Mouse (Mus musculus) urinary bladder, postnatal 14 days (tissue): ENCODE results near the gene Slco2a1.

Experiments
- DNase-seq: peaks from one replicate; pipeline ENCODE4 v3.0.0; 2021; ENCODE audit warnings: low spot score

The Slco2a1 gene

DNA sequence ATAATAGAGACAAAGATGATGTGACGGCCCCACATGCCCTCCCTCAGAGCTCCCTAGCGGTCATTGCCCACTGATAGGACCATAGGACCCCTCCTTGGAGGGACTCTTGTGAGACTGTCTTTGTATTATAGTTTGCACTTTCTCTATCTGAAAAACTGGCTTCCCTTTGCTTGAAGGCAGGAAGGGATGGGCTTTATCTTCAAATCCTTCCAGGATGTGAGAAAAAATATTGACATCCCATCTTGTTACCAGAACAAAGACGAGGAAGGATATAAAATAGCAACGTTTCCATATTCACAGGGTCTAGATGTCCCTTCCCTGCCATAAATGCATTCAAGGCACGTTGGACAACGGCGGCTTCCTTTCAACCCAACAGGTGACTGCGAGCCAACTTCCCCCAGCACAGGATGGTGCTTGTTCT, 48.5 kb downstream of the Slco2a1 start:
- no peak for DNase-seq

DNA sequence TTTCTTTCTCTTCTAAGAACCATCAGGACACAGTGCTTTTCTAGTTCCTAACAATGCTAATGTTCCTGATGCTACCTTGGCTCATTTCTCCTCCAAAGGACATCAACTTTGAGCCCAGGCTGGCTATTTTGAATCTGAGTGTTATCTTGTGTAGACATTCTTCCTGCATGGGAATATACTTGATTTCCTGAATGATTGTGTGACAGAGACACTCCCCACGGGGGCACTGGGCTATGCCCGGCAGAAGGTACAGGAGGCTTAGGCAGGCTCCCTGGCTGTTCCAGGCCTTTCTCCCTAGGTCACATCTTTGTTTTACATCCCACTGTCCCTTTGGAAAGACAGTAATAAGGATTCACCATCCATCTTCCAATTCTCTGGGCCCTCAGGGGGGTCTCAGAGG, 49.8 kb downstream of the Slco2a1 start:
- no peak for DNase-seq

DNA sequence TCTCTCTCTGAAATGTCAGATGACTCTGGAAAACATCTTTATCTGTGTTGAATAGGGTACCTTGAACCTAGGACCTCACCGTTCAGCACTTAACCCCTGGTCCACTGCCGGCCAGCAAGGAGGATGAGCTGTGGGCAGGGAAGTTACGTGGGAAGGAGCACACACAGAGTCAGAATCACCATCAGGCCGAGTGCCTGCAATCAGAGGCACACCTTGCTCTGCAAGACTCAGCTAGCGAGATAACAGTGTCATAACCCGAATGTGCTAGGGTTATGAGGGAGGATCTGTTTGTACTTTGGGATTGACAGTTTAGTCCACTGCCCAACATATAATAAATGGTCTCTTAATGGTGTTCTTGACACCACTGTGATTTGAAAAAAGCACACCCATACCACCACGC, 50.2 kb downstream of the Slco2a1 start:
- DNase-seq = no peak

DNA sequence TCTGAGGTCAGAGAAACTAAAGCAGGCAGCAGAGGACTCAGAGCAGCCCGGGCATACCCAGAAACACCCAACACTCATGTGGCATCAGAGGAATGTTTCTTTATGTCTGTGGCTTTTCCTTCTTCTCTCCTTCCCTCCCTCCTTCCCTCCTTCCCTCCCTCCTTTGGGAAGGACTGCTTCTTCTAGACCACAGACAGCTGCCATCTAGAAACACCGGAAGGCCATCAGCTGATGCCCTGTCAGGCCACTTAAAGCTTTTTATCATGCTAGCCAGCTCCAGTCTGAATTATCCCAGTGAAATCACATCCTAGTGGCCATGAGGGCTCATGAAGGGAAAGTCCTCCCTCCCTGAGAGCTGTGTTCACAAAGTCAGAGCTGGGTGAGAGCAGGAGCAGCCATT, 52.1 kb downstream of the Slco2a1 start:
- no peak for DNase-seq

DNA sequence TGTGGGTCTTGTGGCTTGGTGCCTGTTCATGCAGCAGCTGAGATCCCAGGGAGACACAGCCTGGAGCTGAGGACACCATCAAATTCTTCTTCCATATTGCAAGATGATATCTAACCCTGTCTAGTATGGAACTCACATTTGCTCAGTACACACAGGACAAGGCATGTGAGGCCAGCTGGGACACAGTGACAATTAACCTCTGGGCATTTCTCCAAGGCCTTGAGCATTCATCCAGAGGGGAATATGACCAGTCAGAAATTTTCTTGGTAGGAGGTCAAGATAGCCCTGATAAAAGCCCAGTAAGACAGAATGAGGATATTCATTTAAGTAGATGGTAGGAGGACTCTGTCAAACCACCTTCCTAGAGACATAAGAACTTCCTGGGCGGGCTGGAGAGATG, 56.9 kb downstream of the Slco2a1 start:
- no peak for DNase-seq

DNA sequence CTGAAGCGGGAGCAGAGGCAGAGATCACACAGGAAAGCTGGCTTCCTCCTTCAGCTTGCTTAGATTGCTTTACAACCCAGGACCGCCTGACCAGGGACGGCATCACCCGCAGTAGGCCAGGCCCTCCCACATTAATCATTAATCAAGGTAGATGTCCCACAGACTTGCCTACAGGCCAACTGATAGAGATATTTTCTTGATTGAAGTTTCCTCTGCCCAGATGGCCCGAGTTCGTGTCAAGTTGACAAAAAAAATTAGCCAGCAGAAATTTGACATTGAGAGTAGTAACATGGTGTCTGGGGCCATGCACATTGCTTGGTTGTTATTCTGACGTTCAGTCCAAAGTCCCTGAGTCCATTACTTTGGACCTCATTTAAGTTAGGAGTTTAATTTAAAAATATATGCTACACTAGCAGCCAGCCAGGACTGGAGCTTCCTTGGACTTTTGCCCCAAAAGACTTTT, 60.6 kb downstream of the Slco2a1 start:
- no peak for DNase-seq

DNA sequence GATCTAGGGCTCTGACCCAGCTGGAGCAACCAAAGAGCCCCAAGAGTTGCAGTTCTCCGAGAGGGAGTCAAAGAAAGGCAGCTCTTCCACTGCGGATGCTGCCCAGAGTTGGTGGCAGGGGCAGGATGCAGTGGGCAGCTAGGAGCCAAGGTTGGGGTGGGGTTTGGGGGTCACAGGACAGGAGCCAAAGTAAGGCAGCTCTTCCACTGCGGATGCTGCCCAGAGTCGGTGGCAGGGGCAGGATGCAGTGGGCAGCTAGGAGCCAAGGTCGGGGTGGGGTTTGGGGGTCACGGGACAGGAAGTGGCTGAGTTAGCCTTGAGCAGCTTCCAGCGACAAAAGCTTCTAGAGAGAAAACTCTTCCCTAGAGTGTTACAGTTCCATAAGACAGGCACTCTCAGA, 65.3 kb downstream of the Slco2a1 start:
- DNase-seq = no peak

DNA sequence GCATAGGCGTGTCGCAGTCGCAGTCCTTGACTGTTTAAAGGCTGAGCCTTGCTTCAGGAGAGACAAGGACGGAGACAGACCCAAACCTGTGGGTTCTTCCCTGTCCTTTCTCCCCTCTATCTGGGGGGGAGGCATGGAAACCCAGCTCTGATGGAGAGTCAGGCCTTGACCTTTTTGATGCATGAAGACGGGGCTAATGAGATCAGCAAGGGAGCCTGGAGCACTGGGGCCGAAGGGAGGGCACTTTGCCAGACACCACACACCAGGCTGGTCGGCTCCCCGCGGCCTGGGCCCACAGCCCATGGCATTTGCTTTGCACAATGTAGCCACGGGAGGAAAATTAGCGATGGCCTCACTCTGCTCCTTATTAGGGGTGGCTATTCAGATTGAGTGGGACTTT, 66.5 kb downstream of the Slco2a1 start:
- no peak for DNase-seq

DNA sequence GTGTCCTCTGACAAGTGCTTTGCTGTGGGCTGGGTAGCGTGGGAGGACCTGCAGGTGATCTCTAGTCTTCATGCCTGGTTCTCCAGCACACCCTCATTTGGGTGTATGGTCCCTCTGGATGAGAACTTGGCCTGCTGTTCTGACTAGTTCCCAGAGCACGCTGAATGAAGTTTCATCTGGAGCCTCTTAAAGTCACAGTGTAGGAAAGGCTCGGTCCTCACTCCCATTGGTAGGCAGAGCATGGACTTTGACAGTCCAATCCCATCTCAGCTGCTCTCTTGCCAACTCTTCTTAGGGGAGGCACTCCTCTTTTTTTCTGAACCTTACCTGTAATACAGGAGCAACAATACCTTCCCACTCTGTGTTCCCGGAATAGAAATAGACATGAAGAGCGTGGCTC, 67.7 kb downstream of the Slco2a1 start:
- no peak for DNase-seq

DNA sequence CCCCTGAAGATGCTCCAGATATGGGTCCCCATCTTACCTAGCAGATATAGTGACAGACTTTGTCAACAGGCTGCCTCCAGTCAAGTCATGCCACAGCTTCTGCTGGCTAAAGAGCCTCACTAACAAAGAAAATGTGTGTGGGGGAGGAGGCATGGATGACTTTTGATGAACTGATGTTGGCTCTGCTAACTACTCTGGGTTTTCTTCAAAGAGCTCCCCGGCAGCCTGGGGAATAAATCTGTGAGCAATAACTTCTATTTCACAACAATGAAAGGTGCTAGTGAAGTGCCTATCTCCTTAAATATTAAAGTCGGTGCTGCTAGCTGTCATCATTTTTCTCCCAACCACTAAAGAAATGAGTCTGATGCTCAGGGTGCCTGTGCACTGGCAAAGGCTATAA, 72.0 kb downstream of the Slco2a1 start:
- DNase-seq = no peak

DNA sequence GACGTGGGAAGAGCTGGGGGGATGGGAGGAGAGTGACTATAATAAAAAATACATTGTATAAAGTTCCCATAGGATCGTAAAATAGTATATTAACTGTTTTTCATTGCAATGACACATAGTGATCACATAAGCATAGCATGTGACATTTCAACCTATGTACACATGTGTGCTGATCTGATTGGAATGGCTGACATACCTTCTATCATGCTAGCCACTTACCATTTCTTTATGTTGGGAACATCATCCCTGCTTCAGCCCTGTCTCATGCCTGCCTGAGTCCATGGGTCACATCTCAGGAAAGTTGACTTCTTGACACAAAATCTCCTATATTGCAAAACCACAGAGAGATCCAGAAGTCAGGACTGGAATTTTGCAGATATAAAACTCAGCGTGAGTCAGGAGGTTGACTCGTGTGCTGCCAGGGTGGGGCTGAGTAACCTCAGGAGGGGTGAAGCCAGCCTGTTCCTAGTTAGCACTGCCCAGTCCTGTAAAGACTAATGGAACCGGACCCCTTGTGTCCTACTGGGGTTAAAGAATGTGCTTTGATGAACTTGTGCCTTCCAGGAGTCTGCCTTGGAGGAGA, 73.0 kb downstream of the Slco2a1 start:
- no peak for DNase-seq

DNA sequence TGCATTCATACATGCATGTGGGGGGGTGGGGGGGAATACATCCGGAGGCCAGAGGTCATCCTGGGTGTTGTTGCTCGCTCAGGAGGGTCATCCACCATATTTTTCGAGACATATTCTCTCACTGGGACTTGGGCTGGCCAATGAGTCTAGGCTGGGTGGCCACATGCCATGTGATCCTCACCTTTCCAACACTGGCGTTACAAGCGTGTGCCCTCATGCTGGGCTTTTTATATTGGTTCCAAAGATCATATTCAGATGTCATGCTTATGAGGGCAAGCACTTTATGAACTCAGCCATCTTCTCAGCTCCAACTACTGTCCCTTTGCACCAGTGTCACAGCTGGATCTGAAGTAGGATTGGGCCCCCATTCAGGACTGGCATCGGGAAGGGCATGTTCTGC, 75.1 kb downstream of the Slco2a1 start:
- DNase-seq = no peak

DNA sequence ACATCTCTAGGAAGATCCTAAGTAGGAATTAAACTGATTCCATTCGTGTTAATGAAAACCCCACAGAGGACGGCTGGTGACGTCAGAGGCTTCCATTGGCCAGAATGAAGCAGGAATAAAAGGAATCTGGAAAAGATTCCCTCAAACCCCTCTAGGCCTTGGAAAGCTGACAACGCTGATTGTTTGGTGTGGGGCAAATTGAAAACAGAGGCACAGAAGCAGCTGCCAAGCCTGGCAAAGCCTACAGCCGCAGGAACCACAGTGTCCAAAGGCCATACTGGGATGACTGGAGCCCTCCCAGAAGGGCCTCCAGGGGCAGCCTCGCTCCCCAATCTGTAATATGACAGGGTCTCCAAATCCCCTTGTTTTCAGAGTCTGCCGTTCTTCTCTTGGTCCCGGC, 78.3 kb downstream of the Slco2a1 start:
- DNase-seq = no peak

DNA sequence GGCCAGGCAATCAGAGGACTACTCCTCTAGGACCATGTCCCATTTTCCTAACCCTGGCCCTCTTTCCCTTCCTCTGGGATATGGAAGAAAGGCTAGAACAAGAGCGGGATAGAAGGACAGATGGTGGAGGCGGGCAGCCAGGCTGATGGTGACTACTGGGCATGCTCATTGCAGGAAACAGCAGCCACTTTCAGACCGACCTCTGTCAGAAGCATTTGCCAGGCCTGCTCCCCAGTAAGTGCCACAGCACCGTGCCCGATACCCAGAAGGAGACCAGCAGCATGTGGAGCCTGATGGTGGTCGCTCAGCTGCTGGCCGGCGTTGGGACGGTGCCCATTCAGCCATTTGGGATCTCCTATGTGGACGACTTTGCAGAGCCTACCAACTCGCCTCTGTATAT, 79.1 kb downstream of the Slco2a1 start:
- no peak for DNase-seq

DNA sequence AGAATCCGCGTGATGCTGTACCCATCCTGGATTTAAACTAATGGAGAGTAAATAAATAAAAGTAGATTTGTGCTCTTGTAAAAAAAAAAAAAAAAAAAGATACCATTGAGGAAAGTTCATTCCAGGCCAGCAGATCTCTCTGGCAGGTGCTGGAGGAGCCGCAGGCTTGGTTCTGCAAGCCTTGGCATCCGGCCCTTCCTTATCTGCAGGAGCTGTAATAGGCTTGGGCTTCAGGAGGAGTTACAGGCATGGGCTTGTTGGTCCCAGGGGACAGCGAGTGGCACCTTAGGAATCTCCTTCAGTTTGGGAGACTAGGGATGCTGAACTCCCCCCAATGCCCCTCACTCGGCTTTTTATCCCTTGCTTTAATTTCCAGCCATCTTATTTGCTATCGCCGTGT, 80.3 kb downstream of the Slco2a1 start:
- DNase-seq = peak; percentile 53

DNA sequence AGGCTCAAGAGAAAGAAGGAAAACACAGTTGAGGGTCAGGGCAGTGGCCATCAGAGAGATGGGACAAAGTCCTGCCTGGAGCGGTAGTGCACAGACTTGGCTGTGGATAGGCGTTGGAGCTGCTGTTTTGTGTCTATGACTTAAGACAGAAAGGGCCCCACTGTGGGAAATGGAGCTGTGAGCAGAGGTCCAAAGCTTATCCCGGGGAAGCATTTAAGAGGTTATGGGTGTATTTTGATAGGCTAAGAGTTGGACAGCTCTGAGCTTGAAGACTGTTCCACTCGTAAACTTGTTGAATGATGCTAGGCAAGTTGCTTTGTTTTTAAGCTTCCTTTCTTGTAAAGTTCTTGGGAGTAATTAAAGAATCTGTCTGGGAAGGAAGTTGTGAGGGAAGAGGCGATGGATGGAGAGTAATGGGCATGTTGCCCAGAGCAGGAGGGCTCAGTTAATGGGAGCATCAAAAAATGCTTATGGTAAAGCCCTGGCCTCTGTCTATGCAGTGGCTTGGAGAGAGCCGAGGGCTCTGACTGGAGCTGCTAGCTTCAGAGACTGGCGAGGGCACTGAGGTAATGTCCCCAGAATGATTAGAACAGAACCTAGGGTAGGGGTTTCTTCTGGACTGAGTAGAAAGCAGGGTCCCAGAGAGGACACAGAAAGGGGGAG, 83.2 kb downstream of the Slco2a1 start:
- DNase-seq = no peak

DNA sequence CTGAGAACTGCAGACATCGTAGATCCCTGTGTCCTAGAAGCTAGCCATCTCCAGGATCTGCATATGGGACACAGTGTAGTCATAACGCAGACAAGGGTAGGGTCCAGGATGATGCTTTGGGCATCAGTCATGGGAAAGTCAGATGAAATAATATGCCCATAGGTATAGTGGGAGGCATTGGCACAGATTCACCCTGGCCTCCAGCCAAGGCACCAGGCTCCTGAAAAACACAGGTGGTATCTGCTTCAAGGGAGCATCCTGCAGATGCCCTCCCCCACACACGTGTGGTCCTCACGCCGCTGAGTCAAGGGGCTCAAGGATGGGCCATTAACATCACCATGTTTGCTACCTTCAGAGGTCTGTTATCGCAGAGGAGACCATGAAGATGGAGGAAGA, 83.7 kb downstream of the Slco2a1 start:
- DNase-seq = no peak

DNA sequence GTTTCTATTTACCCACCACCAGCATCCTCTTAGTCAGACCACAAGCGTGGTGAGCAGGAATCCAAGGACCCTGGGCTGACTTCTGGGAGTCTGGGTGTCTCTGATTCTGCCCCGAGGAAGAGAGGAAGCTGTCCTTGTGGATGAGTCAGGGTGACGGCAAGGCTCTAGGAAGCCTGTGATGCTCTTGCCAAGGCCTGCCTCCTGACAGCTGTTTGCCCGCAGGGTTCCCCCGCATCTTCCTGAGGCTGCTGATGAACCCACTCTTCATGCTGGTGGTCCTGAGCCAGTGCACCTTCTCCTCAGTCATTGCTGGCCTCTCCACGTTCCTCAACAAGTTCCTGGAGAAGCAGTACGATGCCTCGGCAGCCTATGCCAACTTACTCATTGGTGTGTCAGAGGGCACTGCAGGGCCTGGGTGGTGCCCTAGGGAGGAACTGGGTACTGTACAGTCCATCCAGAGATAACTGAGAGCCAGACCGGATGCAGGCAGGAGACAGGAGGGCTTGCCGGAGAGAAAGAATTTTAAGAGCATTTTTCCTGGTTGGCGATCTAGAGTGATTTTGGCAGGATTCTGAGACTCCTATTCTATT, 84.5 kb downstream of the Slco2a1 start:
- no peak for DNase-seq

DNA sequence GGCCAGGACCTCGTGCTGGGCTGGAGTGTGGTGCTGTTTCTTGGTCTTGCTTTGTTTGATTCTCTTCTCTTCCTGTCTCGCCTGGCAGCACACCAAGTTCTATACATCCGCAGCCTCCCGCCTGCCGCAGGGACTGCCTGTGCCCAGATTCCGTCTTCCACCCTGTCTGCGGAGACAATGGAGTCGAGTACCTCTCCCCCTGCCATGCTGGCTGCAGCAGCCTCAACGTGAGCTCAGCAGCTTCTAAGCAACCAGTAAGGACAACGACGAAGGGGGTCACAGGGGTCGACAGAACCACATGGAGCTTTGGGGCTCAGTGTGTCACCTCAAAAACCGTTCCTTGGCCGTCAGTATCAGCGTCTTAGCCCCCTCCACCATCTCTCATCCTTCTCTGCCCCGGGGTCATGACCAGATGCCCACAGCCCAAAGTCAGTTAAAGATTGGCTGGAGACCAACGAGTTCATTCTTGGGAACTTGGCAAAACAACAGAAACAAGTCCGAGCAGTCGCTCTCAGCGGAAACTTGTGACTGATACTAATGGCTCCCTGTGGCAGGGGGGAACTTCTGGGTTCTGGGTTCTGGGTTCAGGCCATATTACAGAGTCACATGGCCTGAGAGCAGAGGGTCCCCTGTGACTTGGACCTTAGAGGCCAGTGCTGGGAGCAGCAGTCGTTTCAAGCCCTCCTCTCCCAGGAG, 88.5 kb downstream of the Slco2a1 start:
- peak; percentile 43 for DNase-seq

DNA sequence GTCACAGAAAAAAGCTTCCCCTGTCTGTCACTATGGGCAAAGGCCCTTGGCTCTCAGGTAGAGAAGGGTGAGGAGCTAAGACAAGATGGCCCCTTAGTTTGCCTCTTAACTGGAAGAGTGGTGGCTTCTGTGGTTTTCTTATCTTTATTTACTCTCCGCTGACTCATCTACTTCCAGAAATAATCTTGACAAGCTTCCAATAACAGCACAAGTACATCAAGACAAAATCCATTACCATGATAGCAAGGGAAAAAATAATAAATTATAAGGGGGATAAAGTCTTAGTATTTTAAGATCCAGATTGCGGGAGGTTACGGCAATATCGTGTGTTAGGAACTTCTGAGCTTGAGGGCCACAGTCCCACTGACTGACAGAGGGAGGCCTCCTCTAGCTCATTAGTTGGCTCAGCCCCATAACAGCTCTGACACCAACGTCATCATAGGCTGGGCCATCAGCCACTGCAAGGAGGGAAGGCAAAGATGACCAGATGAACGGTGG, 89.7 kb downstream of the Slco2a1 start:
- DNase-seq = no peak

DNA sequence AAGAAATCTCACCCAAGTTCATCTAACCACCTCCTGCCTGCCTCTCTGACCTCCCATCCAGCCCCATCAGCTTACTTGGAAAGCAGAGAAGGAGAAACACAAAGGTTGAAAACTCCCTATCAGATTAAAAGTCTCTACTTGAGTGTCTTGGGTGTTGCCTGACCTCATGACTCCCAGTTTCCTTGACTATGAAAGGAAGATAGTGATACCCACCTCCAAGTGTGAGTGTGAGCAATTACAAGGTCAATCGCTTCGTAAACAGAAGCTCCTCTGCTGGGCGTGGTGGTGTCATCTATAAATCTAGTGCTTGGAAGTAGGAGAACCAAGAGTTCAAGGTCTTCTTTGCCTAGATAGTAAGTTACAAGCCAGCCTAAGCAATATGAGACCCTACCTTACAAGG, 91.7 kb downstream of the Slco2a1 start:
- no peak for DNase-seq

DNA sequence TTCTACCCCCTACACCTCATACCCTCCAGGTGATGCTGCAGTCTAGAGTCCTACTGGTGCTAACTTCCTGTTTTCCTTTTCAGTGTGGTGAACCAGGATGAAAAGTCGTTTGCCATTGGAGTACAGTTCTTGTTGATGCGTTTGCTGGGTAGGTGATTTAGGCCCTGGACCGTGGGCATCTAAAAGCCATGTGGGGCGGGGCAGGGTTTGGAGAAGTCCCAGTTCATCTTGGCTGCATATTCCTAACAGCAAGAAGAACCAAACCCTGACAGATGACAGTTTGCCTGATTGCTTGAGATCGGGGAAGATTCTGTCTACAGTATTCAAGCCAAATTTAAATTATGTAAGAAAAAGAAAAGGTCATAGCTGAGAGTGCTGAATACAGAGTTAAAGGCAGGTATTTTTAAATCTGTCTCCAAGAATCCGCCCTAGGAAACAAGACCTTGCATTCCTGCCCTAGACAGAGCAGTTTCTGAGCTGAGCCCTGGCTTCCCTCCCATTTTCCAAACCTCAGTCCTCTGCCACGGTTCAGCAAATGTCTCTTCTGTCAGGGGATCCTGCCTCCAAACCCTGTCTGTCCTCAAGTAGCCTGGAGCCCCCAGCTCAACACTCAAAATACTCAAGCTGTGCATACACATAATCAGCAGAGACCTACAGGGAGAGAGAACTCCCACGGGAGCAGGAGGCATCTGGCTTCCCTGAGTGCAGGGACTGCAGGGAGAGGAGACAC, 93.9 kb downstream of the Slco2a1 start:
- DNase-seq = no peak
